7 mouse cellular contexts compared by ENCODE assay signal in genomic region chr16:8831241-8831640, GRCm38 (mm10). TPM values are rescaled to one million over a fixed set of nuclear protein-coding genes. Genes with fewer than 3 reads are reported as not detected.
A peak's percentile ranks its signal among the peaks of the same experiment; 100 is the strongest.
DNase-seq lines count a peak whose midpoint lies in the region; ATAC-seq and TF ChIP-seq lines count a peak whose summit lies in the region.

No protein-coding gene starts in this region.

- peaks cover 7% of the 10 kb centered on the region for H3K36me3 ChIP-seq in ES-E14 (ENCODE audit: control insufficient read depth, insufficient read depth, low read length, poor library complexity, severe bottlenecking)
- H3K36me3 ChIP-seq in forebrain, embryonic 11.5 days (ENCODE audit: control insufficient read depth, insufficient read depth, low read length): no peaks in the 10 kb centered on the region; the same call in 1 of the 2 replicates
- no peaks in the 10 kb centered on the region for H3K36me3 ChIP-seq in hindbrain, embryonic 16.5 days (ENCODE audit: control insufficient read depth, insufficient read depth, low read length)
- H3K36me3 ChIP-seq in liver, embryonic 13.5 days: peaks cover 46% of the 10 kb centered on the region

- ATAC-seq in forebrain, embryonic 11.5 days (replicated peaks; ENCODE audit: low FRiP score): no peak
- no peak for ATAC-seq in hindbrain, embryonic 16.5 days
- no peak for ATAC-seq in liver, embryonic 13.5 days (ENCODE audit: low read depth)
- no peak for ATAC-seq in inflammation-experienced regulatory T-cells, adult 6 months

- peak overlapping the region; percentile 83 to 93 for H3K4me3 ChIP-seq in ES-E14 (ENCODE audit: insufficient read depth in 1 of 2, low read depth in 1 of 2, low read length in 2 of 2, poor library complexity in 1 of 2, severe bottlenecking in 1 of 2)
- H3K4me3 ChIP-seq in bone marrow macrophage, adult 2 months (ENCODE audit: insufficient read depth, low read length): peak overlapping the region; percentile 93
- H3K4me3 ChIP-seq in forebrain, embryonic 11.5 days (ENCODE audit: low read depth, low read length): peak overlapping the region; percentile 99
- H3K4me3 ChIP-seq in hindbrain, embryonic 16.5 days (ENCODE audit: low read length): peak overlapping the region; percentile 98
- H3K4me3 ChIP-seq in liver, embryonic 13.5 days (replicated peaks): peak overlapping the region; percentile 96

- H3K27me3 ChIP-seq in forebrain, embryonic 11.5 days (ENCODE audit: control insufficient read depth, insufficient read depth, low read length): no peaks in the 10 kb centered on the region
- no peaks in the 10 kb centered on the region for H3K27me3 ChIP-seq in hindbrain, embryonic 16.5 days (replicated peaks; ENCODE audit: control insufficient read depth, insufficient read depth, low read length)
- no peaks in the 10 kb centered on the region for H3K27me3 ChIP-seq in liver, embryonic 13.5 days

- no peak overlapping the region; the same call in 1 of the 2 replicates for H3K27ac ChIP-seq in ES-E14 (ENCODE audit: insufficient read depth, low read depth, low read length, poor library complexity, severe bottlenecking)
- peak overlapping the region; percentile 83; the same call in 1 of the 2 replicates for H3K27ac ChIP-seq in bone marrow macrophage, adult 2 months (ENCODE audit: insufficient read depth, low read depth, low read length)
- H3K27ac ChIP-seq in forebrain, embryonic 11.5 days (ENCODE audit: low read depth, low read length): peak overlapping the region; percentile 93; the same call in 1 of the 2 replicates
- H3K27ac ChIP-seq in hindbrain, embryonic 16.5 days (ENCODE audit: low read depth, low read length): peak overlapping the region; percentile 96
- H3K27ac ChIP-seq in liver, embryonic 13.5 days: peak overlapping the region; percentile 99

- peaks cover 2 to 12% of the 10 kb centered on the region in 2 experiments for H3K4me1 ChIP-seq in ES-E14 (ENCODE audit: control insufficient read depth in 2 of 2, insufficient read depth in 2 of 2, low read length in 2 of 2, poor library complexity in 1 of 2)
- peaks cover 18% of the 10 kb centered on the region for H3K4me1 ChIP-seq in bone marrow macrophage, adult 2 months (ENCODE audit: control insufficient read depth, insufficient read depth, low read length)
- peaks cover 2% of the 10 kb centered on the region; the same call in 1 of the 2 replicates for H3K4me1 ChIP-seq in forebrain, embryonic 11.5 days (replicated peaks; ENCODE audit: control insufficient read depth, insufficient read depth, low read length)
- H3K4me1 ChIP-seq in hindbrain, embryonic 16.5 days (ENCODE audit: control insufficient read depth, insufficient read depth, low read depth, low read length): peaks cover 31% of the 10 kb centered on the region
- H3K4me1 ChIP-seq in liver, embryonic 13.5 days (replicated peaks): peaks cover 57% of the 10 kb centered on the region

- no peak for TF ChIP-seq POLR2A in bone marrow macrophage, adult 2 months (IDR thresholded peaks at IDR 0.05; ENCODE audit: borderline replicate concordance, low read depth, low read length)

- in situ Hi-C loops in ES-E14 (cut with MboI; ENCODE audit: low sequenced_read_pairs in 2 of 2, unreplicated experiment in 2 of 2): no loop called here

- peak overlapping the region; percentile 94 for H3K9ac ChIP-seq in ES-E14 (ENCODE audit: insufficient read depth, low read depth, low read length, poor library complexity, severe bottlenecking)
- H3K9ac ChIP-seq in forebrain, embryonic 11.5 days (ENCODE audit: low read length): peak overlapping the region; percentile 99
- peak overlapping the region; percentile 98 for H3K9ac ChIP-seq in hindbrain, embryonic 16.5 days (ENCODE audit: low read depth, low read length)
- H3K9ac ChIP-seq in liver, embryonic 13.5 days: peak overlapping the region; percentile 100

- TF ChIP-seq CTCF in bone marrow macrophage, adult 2 months (IDR thresholded peaks at IDR 0.05; ENCODE audit: low read depth, low read length): no peak

- peak overlapping the region; percentile 63 for H3K4me2 ChIP-seq in forebrain, embryonic 11.5 days (ENCODE audit: low read depth, low read length, severe bottlenecking)
- H3K4me2 ChIP-seq in hindbrain, embryonic 16.5 days (ENCODE audit: low read length): peak overlapping the region; percentile 89
- H3K4me2 ChIP-seq in liver, embryonic 13.5 days: peak overlapping the region; percentile 87

- DNase-seq in ES-E14 (ENCODE audit: low read depth, low spot score): no peak
- peak; percentile 59 for DNase-seq in forebrain, embryonic 11.5 days (ENCODE audit: low spot score)
- no peak for DNase-seq in liver, embryonic 13.5 days
- DNase-seq in spleen, adult 12 weeks (ENCODE audit: low spot score): peak; percentile 28

- no peaks in the 10 kb centered on the region for H3K9me3 ChIP-seq in ES-E14 (ENCODE audit: control insufficient read depth, insufficient read depth, low read depth, low read length)
- H3K9me3 ChIP-seq in forebrain, embryonic 11.5 days (ENCODE audit: control insufficient read depth, low read length): no peaks in the 10 kb centered on the region
- no peaks in the 10 kb centered on the region for H3K9me3 ChIP-seq in hindbrain, embryonic 16.5 days (ENCODE audit: control insufficient read depth, low read length)
- H3K9me3 ChIP-seq in liver, embryonic 13.5 days (replicated peaks): no peaks in the 10 kb centered on the region

- 12% methylated on average over 12 of the region's 12 CpGs for WGBS in forebrain, embryonic 11.5 days
- WGBS in hindbrain, embryonic 16.5 days: 3% methylated on average over 12 of the region's 12 CpGs
- 2% methylated on average over 12 of the region's 12 CpGs for WGBS in liver, embryonic 13.5 days (ENCODE audit: insufficient replicate concordance)

TF ChIP-seq in ES-E14, 5 proteins besides CTCF, POLR2A, EP300 and RAD21:
- TF ChIP-seq MAFK (IDR thresholded peaks at IDR 0.05; ENCODE audit: insufficient read depth, low read depth, low read length) (no peak), CHD2 (IDR thresholded peaks at IDR 0.05; ENCODE audit: low read depth, low read length) (no peak), HCFC1 (IDR thresholded peaks at IDR 0.05; ENCODE audit: borderline replicate concordance, insufficient read depth, low read length) (no peak), ZC3H11A (IDR thresholded peaks at IDR 0.05; ENCODE audit: borderline replicate concordance, low read depth, low read length) (no peak), ZNF384 (IDR thresholded peaks at IDR 0.05; ENCODE audit: low read depth, low read length) (no peak)

RNA-seq across cellular contexts. Expression of gene 1810013L24Rik, which starts 1.3 kb away (rescaled TPM):
- total RNA-seq in ES-E14 (2012; rRNA removed): 46.6 and 47.4 TPM in 2 replicates
- 49.7 and 54.4 TPM in 2 replicates for polyA plus RNA-seq in bone marrow macrophage, adult 2 months (2012; ENCODE audit: insufficient read depth, insufficient read length, missing spikeins)
- 17.7 and 23.1 TPM in 2 replicates for polyA plus RNA-seq in forebrain, embryonic 11.5 days (2014; fragmentation: Nextera tagmentation; extraction: Ambion mirVana)
- polyA plus RNA-seq in hindbrain, embryonic 16.5 days (2015; fragmentation: Nextera tagmentation; extraction: Ambion mirVana): 23.8 and 24.5 TPM in 2 replicates
- 14.0 and 14.6 TPM in 2 replicates for polyA plus RNA-seq in liver, embryonic 13.5 days (2015; fragmentation: Nextera tagmentation; extraction: Ambion mirVana)
- 10 to 100 TPM; 17.9 to 21.0 (median 20.3) TPM for polyA plus RNA-seq in inflammation-experienced regulatory T-cells, adult 6 months (2017; shearing (Covaris generic))

RNA-seq across cellular contexts. Expression of gene Usp7, which starts 39.1 kb away (rescaled TPM):
- total RNA-seq in ES-E14 (2012; rRNA removed): 242 and 291 TPM in 2 replicates
- polyA plus RNA-seq in bone marrow macrophage, adult 2 months (2012; ENCODE audit: insufficient read depth, insufficient read length, missing spikeins): 61.2 and 65.5 TPM in 2 replicates
- polyA plus RNA-seq in forebrain, embryonic 11.5 days (2014; fragmentation: Nextera tagmentation; extraction: Ambion mirVana): 45.7 and 47.4 TPM in 2 replicates
- 23.9 and 25.5 TPM in 2 replicates for polyA plus RNA-seq in hindbrain, embryonic 16.5 days (2015; fragmentation: Nextera tagmentation; extraction: Ambion mirVana)
- 26.5 and 26.8 TPM in 2 replicates for polyA plus RNA-seq in liver, embryonic 13.5 days (2015; fragmentation: Nextera tagmentation; extraction: Ambion mirVana)
- polyA plus RNA-seq in inflammation-experienced regulatory T-cells, adult 6 months (2017; shearing (Covaris generic)): 10 to 100 TPM; 27.3 to 48.2 (median 47.7) TPM

Comparison
In these comparisons a context has a peak if more than half of its experiments do, and no peak if none do; other contexts are left out.
1. DNase-seq: peak in forebrain, embryonic 11.5 days (single experiment) and spleen, adult 12 weeks (single experiment); none in ES-E14 (single experiment) and liver, embryonic 13.5 days (single experiment).
2. Peak in every context shown above with its lines, with median percentiles within 50 percentile points of each other: H3K4me3 ChIP-seq, H3K9ac ChIP-seq and H3K4me2 ChIP-seq.